Mouse (Mus musculus): Measurements from ENCODE around the gene Stat5b. TPM values are rescaled to one million over a fixed set of nuclear protein-coding genes. Genes with fewer than 3 reads are reported as not detected.

The Stat5b gene
- 10 to 100 TPM in 1 of 2 experiments, 1 to 10 TPM in 1; 4.0 to 25.5 TPM for polyA plus RNA-seq (2012; fragmentation: generic; extraction: Trizol)

DNA sequence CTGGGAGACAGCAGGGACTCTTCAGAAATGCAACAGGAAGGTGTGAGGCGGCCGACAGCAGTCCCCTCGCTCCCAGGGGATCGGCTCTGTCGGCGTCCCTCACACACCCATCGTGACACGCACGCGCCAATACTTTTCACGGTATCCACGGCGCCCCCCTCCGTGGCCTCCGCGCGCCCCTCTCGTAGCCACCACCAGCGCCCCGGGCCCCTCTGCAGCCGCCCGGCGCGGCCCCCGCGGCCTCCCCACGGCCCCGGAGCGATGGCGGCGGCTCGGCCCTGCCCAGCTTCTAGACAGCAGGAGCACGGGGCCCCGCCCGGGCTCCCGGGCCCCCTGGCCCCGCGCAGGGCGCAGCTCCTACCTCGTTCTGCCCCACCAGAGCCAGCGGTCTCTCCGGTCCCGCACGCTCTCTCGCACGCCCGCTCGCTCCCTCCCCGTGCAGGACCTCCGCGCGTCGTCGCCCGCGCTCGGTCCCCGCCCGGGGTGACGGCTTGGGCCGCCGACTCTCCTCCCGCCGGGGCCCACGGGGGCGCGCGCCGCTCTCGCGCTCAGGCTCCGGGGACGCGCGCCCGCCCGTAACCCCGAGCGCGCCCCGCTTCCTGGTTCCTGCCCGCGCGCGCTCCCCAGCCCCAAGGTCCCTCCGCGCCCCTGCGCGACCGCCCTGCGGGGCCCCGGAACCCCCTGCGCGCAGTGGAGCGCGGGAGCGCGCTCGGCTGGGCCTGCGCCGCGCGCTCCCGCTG lies at the start of gene Stat5b:
Gene Stat5b, minus strand, starts transcription at position 687 of the 740 bp plus-strand sequence.

DNA sequence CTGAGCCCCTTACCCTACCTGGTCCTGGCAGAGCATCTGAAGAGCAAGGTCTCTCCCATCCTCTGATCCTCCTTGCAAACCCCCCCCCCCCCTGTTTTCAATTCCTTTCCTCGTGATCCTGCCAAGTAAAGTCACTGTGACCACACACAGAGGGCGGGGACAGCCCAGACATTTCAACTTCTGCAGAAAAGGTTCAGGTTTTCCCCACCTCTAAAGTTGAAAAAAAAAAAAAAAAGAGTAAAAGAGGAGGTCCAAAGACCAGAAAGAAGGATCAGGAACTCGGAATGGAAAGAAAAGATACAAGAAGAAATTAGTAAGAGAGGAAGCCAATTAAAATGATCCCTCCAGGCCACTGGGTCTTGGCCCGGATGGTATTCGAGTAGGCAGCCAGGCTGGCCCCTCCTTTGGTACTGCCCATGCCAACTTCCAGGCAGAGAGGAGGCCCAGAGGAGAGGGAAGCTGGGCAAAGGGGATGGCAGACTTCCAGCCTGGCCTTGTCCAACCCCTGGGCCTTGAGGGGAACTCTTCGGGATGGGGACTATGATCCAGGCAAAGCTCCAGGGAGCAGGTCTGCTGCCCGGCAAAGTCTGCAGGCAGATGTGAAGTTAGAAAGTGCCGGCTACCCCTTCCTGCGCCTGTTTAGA lies 8.5 kb upstream of the Stat5b start, which contains the start of gene Stat5a:
Gene Stat5a, plus strand, starts transcription at position 417 of the 644 bp plus-strand sequence.

DNA sequence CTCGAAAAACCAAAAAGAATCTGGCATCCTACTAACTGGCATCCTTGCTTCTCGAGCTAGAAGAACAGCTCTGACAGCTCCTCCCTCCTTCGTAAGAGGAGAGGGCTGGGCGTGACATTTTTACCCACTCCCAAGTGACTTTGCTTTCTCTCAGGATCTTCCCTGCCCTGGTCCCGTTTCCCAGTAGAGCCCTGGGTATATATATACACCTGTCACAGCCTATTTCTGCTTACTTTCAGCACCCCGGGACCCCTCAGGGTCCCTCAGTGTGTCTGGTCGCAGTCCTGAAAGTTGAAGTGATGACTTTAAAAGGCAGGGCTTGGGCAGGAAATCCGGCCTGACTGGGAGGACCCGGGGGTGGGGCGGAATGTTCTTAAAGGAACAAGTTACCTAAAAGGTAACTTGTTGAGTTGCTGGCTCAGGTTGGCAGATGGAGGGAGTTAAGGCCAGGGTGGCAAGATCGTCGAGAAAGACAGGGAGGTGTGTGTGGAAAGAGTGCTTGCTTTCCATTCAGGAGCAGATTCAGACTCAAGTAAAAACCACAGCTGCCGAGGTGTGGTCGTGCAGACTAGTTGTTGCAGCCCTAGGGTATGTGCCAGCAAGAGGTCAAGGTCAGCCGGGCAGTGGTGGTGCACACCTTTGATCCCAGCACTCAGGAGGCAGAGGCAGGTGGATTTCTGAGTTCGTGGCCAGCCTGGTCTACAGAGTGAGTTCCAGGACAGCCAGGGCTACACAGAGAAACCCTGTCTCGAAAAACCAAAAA lies 79.7 kb downstream of the Stat5b start, which contains the start of gene Ghdc:
Gene Ghdc, minus strand, starts transcription at position 312 of the 763 bp plus-strand sequence.

DNA sequence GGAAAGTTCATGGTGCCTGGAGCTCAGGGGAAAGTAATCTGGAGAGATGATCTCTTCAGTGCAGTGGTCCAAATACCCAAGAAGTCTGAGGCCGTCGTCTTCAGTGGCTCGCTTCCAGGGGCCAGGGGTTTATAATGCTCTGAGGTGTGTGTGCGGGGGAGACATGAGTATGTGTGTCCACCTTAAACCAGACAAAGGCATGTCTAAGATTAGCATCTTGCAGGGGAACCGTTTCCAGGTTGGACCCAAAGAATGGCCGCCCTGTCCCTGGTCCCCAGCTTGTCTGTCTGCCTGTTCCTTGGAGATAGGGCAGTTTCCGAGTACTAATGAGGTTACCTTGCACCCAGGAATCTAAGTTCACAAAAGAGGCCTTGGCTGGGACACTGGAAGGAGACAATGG lies 87.7 kb downstream of the Stat5b start, which contains the start of gene Hcrt:
Gene Hcrt, minus strand, starts transcription at position 101 of the 400 bp plus-strand sequence.

GRCm38 (mm10) chr11:100759611-100760233 lies 90.8 kb downstream of the Stat5b start, which contains the start of gene Kcnh4:
Gene Kcnh4, minus strand, starts transcription at chr11:100759942.

DNA sequence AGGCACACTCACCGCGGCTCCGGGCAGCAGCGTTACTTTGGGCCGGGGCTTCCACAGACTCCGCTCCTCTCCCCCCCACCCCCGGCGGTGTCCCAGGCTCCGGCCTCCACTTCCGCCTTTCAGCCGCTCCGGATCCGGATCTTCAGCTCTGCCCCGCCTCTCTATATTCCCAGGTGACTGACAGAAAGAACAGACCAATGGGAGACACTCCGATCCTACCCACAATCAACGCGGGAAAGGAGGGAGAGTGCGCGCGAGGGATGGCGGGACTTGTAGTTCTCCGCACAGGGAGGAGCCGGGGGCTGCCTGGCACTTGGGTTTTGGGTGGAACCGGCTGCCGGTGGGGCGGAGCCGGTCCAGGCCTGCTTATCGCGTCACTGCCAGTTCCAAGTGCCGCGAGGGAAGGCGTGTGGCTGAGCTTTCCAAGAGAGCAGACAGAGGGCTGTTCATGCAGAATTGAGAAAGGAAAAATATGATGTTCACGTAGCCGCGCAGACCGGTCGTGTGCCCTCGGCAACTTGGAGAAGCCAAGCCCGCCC lies 112.4 kb downstream of the Stat5b start, which contains the start of gene Rab5c:
Gene Rab5c, minus strand, starts transcription at position 150 of the 539 bp plus-strand sequence.

Other genes with a start within 250 kb of the Stat5b start
- gene Nkiras2, start 231.5 kb downstream of the Stat5b start, polyA plus RNA-seq (2012; fragmentation: generic; extraction: Trizol) = 10 to 100 TPM; 26.0 to 56.3 TPM
- gene Dnajc7, start 230.6 kb downstream of the Stat5b start, polyA plus RNA-seq (2012; fragmentation: generic; extraction: Trizol) = 100 to 1,000 TPM in 1 of 2 experiments, 10 to 100 TPM in 1; 26.2 to 140 TPM
- gene Zfp385c, start 158.3 kb downstream of the Stat5b start, polyA plus RNA-seq (2012; fragmentation: generic; extraction: Trizol) = under 1 TPM; 0.04 to 0.05 TPM
- 1 to 10 TPM in 1 of 2 experiments, under 1 TPM in 1; 0.60 to 7.9 TPM for gene Dhx58, start 146.5 kb downstream of the Stat5b start, polyA plus RNA-seq (2012; fragmentation: generic; extraction: Trizol)
- gene Kat2a, start 138.3 kb downstream of the Stat5b start, polyA plus RNA-seq (2012; fragmentation: generic; extraction: Trizol) = 10 to 100 TPM; 60.0 to 66.4 TPM
- gene Hspb9, start 136.9 kb downstream of the Stat5b start, polyA plus RNA-seq (2012; fragmentation: generic; extraction: Trizol) = under 1 TPM; 0.34 to 0.59 TPM
- gene Rab5c, start 112.5 kb downstream of the Stat5b start, polyA plus RNA-seq (2012; fragmentation: generic; extraction: Trizol) = 100 to 1,000 TPM; 160 to 229 TPM
- under 1 TPM in 1 of 2 experiments, not detected in 1; 0.01 TPM for gene Kcnh4, start 90.8 kb downstream of the Stat5b start, polyA plus RNA-seq (2012; fragmentation: generic; extraction: Trizol)
- not detected for gene Hcrt, start 87.8 kb downstream of the Stat5b start, polyA plus RNA-seq (2012; fragmentation: generic; extraction: Trizol)
- gene Ghdc, start 79.8 kb downstream of the Stat5b start, polyA plus RNA-seq (2012; fragmentation: generic; extraction: Trizol) = 10 to 100 TPM in 1 of 2 experiments, 1 to 10 TPM in 1; 5.6 to 24.7 TPM
- 10 to 100 TPM in 1 of 2 experiments, 1 to 10 TPM in 1; 5.4 to 67.1 TPM for gene Stat5a, start 8.6 kb upstream of the Stat5b start, polyA plus RNA-seq (2012; fragmentation: generic; extraction: Trizol)
- gene Stat3, start 88.8 kb upstream of the Stat5b start, polyA plus RNA-seq (2012; fragmentation: generic; extraction: Trizol) = 10 to 100 TPM in 1 of 2 experiments, 1 to 10 TPM in 1; 5.2 to 83.6 TPM
- gene Cavin1, start 120.2 kb upstream of the Stat5b start, polyA plus RNA-seq (2012; fragmentation: generic; extraction: Trizol) = 1,000 to 10,000 TPM in 1 of 2 experiments, 100 to 1,000 TPM in 1; 353 to 1,064 TPM
- gene Atp6v0a1, start 158.7 kb upstream of the Stat5b start, polyA plus RNA-seq (2012; fragmentation: generic; extraction: Trizol) = 10 to 100 TPM; 22.1 to 58.2 TPM
- gene Naglu, start 219.3 kb upstream of the Stat5b start, polyA plus RNA-seq (2012; fragmentation: generic; extraction: Trizol) = 10 to 100 TPM; 21.6 to 69.1 TPM
- gene Hsd17b1, start 227.7 kb upstream of the Stat5b start, polyA plus RNA-seq (2012; fragmentation: generic; extraction: Trizol) = under 1 TPM; 0.02 to 0.50 TPM
- 10 to 100 TPM; 24.7 to 42.6 TPM for gene Coasy, start 231.8 kb upstream of the Stat5b start, polyA plus RNA-seq (2012; fragmentation: generic; extraction: Trizol)
- 10 to 100 TPM; 23.4 to 30.0 TPM for gene Mlx, start 236.6 kb upstream of the Stat5b start, polyA plus RNA-seq (2012; fragmentation: generic; extraction: Trizol)
- 10 to 100 TPM; 10.9 to 17.0 TPM for gene Psmc3ip, start 244.7 kb upstream of the Stat5b start, polyA plus RNA-seq (2012; fragmentation: generic; extraction: Trizol)

All from C3H10T1/2 (cell line).